Mouse (Mus musculus) retina, embryonic 14.5 days (tissue): ENCODE data around the gene Gm4131.
"Not testable (repeated sequence)": the region's sequence is repeated elsewhere in the genome, so short reads cannot be mapped to it uniquely, and the experiment has no call there.

Experiments
- DNase-seq: peaks from one replicate; pipeline ENCODE4 v3.0.0-alpha.2; 2015; ENCODE audit warnings: low spot score

Gene Gm4131

DNA sequence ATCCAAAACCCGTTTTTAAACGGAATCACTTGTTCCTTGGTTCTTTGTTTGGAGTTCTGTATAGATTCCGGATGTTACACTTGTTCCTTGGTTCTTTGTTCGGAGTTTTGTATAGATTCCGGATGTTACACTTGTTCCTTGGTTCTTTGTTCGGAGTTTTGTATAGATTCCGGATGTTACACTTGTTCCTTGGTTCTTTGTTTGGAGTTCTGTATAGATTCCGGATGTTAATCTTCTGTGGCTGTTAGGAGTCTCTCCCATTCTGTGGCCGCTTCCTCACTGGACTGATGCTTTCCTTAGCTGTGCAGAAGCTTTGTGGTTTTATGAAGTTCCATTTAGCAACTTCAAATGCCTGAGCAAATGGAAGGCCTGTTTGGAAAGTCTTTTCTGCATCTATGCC is at the start of gene Gm4131:
Gene Gm4131, minus strand, starts transcription at position 101 of the 400 bp plus-strand sequence.
- not testable (repeated sequence) for DNase-seq

DNA sequence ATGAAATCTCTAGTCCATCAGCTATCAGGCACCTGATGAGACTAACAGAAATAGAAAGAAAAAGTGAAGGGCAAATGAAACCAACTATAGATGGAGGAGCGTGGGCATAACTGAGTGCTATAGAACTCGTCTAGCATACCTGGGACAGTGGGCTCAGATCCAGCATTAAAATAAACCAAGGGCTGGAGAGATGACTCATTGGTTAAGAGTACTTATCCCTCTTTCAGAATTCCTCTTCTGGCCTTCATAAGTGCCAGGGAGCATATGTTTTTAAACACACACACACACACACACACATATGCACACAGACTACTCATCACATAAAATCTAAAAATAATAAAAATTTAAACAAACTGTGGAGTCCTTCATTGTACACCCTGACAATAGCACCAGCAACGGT is 43.2 kb upstream of the Gm4131 start:
- DNase-seq = no peak

DNA sequence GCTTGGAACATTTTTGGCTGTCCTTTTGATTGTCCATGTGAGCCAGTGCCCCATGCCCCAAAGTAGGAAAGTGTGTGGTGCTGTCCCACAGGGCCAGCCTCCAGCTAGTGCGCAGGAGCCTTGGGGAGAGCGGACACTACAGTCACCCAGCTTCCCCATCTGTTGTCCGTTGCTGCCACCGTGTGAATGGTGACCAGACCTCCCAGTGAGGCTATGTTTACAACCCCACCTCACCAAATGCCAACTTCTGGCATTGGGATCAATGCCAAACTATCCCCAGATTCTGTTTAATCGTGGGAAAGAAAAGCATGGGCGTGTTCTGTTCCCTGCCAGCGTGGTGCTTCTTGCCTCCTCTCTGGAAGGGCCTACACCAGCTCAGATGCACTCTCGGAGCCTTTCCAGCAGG is 41.1 kb upstream of the Gm4131 start:
- no peak for DNase-seq

DNA sequence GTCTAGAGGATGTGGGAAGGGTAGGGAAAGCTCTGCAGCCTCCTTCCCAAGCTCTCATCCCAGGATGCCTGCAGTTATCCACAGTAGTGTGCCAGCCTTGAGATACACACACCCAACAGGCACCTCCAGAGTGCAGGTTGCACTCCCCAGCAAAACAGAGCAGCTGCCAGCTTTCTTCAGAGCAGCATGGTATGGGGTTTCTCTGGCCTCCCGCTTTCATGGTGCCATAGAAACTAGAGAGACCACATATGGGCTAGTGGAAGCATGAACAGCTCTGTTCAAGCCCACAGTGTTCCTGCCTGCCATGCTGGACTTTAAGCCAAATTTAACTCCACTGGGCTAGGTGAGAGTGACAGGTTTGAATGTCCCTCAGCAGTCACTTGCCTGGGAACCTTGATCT is 36.1 kb upstream of the Gm4131 start:
- no peak for DNase-seq

DNA sequence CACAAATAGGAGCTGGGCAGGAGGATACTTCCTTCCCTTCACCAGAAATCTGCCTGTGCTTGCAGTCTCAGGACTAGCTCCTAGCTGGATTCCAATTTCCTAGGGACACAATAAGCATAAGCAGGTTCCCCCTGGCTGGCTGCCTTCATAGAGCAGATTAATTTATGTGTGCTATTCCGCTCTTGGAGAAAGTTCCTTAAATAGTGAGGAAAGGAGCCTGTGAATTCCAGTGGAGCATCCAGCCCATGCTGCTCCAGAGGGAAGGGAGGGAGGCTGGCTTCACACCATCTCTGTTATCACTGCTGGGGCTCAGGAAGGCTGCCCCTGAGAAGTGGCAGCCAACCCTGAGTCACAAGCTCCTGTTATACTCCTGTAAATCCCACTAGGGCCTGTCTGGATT is 35.5 kb upstream of the Gm4131 start:
- DNase-seq = no peak

DNA sequence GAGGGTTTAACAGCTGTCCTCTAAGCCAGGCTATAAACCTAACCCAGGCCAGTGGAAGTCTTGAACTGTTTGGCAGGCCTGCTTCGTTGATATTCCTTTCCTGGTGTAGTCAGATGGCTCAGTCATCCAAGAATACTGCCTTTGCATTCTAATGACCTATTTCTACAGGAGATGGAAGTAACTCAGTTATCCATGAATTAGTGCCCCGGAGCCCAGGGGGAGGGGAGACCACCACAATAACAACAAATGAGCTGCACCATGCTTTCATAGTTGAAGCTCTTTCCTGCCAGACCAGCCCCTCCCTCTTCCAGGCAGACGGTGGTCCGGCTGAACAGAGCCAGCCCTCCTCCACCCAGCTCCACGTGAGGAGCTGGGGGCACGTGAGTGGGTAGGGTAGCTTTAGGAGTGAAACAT is 33.4 kb upstream of the Gm4131 start:
- no peak for DNase-seq

DNA sequence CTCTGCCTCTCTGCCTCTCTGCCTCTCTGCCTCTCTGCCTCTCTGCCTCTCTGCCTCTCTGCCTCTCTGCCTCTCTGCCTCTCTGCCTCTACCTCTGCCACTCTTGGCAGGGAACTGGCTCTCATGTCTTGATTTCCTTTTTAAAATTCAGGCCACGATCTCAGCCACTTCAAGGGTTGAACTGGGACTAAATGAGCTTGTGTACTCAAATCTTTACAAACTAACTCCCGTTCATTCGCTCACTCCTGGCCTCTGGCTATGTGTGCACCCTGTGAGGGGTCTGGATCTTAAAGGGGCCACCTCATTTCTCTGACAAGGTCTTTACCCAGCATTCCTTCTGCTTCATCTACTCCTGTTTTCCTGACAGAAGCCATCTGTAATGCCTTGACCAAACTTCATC is 18.6 kb upstream of the Gm4131 start:
- peak; percentile 24 for DNase-seq

DNA sequence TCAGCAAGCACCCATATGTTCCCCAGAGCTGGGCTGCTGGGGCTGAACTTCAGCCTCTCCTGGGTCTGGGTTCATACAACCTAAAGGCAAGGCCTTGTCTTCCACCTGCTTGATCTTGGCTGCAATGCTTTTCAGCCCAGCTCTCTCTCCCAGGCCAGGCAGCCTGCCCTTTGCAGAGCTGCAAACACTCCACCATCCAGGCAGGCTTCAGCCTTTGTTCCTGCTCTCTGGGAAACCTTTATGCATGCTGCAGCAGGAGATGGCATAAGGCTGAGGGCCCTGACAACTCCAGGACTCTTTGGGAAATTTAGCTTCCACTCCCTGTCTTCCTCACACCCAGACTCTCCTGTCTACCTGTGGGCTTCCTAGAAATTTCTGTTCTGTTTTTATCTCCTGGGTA is 17.9 kb upstream of the Gm4131 start:
- no peak for DNase-seq

DNA sequence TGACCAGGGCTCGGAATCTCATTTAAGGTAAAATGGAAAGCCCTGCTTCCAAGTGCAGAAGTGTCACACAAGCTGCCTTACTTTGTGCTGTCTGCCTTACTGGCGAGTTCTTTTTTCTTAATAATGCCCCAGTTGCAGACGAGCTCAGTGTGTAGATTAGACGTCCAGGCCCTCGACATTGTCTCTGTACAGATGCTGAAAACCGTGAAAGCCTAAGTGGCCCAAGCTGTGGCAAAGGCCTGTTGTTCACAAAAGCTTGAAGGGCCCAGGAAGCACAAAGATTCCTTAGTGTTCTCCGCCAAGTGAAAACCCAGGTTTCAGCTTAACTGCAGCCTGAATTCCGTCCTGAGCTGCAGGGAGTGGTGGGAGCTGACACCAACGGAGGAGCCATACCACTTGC is 15.0 kb upstream of the Gm4131 start:
- no peak for DNase-seq

DNA sequence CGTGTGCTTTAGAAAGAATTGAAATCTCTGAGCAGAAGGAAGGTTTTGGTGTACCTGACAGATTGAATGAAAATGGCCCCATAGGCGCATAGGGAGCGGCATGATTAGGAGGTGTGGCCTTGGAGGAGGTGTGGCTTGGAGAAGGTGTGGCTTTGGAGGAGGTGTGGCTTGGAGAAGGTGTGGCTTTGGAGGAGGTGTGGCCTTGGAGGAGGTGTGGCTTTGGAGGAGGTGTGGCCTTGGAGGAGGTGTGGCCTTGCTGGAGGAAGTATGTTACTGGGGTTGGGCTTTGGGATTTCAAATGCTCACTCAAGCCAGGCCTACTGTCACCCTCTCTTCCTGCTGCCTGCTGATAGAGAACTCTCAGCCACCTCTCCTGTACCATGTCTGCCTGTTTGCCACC is 14.2 kb upstream of the Gm4131 start:
- DNase-seq = no peak

DNA sequence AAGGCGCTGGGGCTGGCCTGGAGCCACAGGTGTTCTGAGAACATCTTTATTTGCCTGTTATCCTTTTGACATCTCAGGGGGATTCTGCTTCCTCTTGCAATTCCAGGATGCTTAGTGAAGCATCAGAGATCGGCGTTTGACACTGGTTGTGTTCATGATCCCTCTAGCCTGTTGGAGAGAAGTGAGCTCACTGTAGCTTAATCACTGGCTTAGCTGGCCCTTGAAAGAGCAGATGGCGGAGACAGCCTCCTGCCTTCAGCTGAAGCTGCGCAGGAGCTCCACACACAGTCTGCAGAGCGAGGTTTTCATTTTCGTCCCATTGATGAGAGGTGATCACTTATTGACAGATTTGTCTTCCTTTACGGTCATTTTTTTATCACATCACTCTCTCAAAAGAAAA is 9.1 kb upstream of the Gm4131 start:
- peak; percentile 18 for DNase-seq

DNA sequence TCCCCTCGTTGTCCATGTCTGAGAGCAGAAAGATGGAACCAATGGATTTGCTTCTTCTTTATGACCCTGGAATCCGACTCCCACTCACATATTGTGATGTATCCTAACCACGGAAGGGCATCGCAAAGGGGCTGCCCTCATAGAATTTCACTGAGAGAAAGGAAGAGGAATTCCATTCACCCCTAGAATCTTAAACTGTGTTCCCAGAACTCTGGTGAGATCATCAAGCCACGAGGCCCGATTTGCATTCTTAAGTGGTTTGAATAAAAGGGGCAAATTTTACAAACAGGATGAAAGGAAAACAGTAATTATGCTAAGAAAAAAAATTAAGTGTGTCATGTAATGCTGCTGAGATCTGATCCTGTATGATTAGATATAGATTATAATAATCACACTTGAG is 8.2 kb upstream of the Gm4131 start:
- no peak for DNase-seq

DNA sequence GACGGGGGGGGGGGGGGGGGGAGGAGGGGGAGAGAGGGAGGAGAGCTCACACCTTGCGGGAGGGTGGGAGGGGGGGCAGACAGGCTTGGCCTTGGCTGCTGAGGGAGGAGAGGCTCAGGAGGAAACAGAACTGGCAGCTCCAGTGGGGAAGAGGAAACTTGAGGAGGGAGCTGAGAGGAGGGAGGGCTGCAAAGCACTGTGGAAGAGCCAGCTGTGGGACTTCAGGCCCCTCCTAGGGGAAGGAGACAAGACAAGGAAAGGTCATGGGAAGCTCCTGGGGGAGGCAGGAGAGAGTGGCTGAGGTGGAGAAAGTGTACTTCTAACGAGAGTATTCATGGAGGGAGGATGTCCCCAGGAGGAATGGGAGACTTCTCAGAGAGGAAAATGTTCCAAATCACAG is 6.7 kb upstream of the Gm4131 start:
- DNase-seq = no peak

DNA sequence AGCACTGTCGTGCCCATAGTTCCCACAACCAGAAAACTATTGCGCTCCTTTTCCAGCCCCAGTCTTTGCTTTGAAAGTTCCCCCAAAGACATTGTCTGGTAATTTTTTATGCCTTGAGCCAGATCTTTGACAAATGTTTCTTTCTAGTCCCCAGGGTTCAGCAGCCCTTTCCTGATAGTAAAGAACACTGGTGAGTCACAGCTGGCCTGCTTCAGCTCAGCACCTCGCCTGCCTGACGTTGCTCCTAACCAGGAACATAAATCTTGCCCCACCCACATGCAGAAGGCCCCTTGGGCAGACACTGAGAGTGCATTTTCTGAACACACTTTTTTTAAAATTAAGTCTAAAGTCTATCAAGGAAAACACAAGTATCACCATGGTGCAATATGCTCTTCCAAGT is 3.6 kb upstream of the Gm4131 start:
- no peak for DNase-seq

DNA sequence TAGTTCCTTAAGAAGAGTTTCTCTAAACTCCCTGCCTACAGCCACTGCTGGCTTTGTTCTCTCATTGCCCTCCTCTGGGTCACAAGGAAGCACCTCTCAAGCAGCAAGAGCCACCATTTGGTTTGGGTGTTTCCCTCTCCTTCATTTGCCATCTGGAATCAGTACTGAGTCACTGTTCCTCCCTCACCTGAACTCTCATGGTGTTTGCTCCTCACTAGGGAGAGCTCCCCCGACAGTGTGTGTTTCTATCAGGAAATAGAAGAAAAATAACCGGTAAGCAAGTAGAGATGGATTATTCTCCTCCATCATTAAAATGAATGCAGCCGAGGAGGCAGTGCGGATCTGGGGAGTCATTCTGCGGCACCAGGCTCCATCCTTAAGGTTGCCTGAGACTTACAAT is 2.7 kb upstream of the Gm4131 start:
- no peak for DNase-seq

DNA sequence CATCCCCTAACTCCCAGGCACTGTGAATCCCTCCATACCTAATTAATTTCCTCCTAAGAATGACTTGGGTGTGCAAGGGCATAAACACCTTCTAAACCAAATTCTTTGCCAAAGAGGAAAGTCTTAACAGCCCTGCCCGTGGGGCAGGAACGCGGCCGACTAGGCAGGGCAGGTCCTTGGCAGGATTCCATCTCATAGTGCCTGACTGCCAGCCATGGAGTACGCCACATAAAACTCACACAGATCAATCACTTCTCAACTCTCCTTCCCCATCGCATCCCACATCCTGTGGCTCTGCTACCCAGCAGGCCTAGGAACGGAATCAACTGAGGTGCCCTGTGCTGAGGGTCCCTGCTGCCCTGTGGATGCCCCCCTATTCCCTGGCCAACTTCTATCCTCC is 3.0 kb downstream of the Gm4131 start:
- no peak for DNase-seq

DNA sequence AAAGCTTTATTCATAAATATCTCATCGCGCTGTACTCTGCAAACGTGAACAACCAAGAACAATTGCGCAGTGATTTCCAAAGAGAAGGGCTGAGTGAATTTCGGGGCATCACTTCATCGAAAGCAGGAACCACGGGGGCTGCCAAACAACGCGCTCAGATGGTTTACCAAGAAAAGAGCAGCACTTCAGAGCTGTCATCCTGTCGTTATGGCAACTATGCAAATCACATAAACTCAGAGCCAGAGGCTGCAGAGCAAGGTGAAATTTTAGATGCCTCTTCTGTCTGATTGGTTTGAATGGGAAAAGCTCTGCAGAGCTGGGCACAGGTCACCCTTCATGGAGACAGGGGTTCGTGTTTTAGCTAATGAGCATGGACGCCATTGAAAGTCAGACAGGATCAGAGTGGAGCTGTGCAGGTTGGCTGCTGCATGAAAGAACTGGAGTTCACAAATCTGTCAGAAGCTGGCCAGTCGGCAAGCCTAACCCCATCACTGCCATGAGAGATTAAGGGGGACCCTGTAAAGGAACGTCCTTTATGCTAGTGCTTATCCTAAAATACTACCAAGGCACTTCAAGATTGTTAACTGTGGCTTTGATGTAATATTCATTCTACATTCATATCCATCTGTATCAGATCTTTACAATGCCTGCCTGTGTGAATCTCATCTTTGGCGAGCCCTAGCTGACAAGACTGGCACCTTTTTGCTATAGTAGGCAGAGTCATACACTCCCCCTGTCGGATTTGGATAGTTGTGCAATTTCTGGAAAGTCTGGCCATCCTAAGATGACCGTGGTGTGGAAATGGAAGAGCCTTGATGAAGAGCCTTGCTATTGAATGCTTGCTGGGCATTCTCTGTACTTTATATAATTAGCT is 4.6 kb downstream of the Gm4131 start:
- no peak for DNase-seq

DNA sequence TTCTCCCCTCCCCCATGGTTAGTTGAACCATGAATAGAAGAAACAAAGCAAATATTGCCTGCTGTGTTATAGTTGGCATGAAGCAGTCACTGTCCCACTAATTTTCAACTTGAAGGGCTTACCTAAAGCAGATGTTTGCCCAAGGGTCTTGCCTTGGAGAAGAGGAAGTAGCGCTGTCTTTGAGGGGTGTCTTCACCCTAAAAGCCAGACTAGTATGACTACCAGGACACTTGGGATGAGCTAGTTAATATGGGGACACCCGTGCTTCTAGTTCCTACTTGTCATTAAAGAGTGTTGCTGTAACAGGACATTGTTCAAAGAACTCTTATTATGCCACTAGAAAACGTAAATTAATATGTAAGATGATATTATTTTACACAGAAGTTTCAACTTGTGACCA is 9.6 kb downstream of the Gm4131 start:
- DNase-seq = no peak

DNA sequence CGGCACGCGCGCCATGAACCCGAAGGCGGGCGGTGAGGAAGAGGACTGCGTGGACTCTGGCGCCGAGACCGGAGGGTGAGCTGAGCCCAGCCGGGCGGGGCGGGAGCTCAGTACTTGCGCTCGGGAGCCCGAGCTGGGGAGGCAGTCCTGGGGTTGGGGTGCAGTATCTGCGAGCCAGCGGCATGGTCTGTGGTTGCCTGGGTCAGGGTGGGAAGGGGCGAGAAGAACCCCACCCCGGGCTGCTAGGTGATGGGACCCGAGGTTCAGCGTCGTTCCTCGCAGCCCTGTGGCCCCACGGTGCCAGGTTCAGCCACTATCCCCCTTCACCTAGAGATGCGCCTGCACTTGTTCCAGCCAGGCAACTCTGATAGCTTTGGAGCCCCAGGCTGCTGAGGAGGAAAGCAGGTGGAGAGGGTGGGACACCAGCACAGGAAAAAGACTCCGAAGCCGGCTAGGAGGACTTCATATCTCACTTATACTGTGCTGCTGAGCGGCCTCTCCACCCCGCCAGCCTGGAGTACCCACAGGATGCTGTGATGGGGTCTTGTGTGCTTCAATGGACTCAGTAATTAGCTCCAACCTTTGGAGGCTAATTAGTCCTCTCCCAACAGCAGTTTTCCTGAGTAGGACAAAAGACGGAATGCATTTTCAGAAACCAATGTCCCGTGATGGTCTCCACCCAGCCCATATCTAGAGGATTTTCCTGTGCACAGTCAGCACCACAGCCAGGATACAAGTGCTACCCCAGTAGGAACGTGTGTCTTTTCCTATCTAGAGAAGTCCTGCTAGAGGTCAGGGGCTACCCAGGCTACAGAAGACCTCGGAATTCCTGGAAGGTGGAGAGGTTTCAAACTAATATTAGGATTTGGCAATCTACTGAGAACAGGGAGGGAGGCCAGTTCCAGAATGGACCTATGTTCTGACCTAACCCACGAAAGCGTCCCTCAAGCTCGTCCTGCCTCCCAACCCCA is 10.6 kb downstream of the Gm4131 start:
- peak; percentile 47 for DNase-seq

DNA sequence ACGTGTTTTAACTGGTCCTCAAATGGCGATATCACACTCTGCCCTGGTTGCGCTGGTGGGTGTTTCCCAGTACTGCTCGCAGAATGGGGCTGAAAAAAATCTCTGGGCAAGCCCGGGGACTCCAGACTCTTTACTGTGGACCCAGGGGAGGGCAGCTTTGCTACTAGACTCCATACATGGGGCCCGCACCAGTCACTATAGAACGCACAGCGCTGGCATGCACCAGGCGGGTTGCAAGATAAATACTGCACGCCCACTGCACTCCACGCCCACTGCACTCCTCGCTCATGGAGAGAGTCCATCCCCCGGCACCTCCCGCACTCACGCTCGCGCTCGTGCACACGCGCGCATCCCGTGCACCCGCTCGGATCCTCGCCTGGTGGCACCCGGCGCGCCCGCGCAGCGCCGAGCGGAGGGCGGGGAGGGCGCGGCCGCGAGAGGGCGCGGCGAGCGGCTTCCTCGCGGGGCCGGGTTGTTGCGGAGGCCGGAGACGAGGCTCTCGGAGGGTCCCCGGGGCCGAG is 11.4 kb downstream of the Gm4131 start, which contains the start of gene Fam124a:
Gene Fam124a, plus strand, starts transcription at position 429 of the 521 bp plus-strand sequence.
- DNase-seq = peak; percentile 85

DNA sequence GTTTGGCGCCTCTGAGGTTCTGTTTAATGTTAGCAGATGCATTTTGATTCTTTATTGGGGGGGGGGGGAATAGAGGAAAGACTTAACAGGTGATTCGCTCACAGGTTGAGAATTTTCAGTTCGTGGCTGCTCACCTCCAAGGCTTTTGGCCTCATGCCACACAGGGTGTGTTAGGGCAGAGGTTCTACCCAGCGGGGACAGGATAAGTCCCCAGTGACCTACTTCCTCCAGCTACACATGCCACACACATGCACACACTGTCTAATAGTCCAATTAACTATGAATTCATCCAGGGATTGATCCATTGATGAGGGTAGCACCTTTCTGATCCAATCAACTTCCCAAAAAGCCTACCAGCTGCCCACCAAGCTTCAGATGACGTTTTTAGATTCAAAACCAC is 12.9 kb downstream of the Gm4131 start:
- no peak for DNase-seq

DNA sequence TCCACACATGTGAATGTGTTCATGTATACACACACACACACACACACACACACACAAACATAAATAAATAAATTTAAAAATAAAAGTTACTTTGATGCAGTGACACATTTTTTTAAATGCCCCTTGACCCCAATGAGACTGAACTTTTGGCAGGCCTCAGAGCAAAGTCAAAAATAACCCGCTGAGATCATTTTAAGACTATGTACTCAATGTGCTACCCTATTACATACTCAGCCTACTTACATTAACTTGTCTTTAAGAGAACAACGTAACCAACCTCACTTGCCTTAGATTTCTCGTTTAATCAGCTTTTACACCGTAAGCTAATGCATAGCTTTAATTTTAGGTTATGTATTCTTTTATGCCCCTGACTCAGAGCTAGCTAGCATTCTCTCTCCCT is 13.9 kb downstream of the Gm4131 start:
- DNase-seq = no peak

DNA sequence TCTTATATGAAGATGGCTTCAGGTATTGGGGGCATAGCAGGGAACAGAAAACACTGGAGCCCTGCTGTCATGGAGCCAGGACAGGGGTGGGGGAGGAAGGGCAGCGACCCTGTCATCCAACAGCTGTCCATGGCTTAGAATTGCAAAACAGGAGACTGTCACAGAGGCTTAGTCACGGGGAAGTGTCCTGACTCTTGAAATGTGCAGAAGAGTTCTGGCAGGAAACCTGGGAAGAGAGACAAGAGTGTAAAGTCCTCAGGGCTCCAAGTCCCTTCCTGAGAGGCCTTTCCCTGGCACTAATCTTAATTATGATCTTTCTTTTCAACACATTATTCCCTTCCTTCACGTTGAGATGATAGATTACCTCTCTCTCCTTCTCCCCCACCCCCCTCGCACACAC is 16.6 kb downstream of the Gm4131 start:
- DNase-seq = no peak
